Mouse (Mus musculus): Measurements from ENCODE around the gene Dsn1. TPM values are rescaled to one million over a fixed set of nuclear protein-coding genes. Genes with fewer than 3 reads are reported as not detected.

The Dsn1 gene
- polyA plus RNA-seq, 1 experiment, result 40.8 TPM

- Histone ChIP-seq H3K4me1 (ENCODE audit: control insufficient read depth, insufficient read depth, low read length) (no peaks in the 10 kb centered on the region), H3K4me3 (ENCODE audit: low read depth, low read length) (no peak overlapping the region), H3K27me3 (ENCODE audit: control insufficient read depth, insufficient read depth, low read length, poor library complexity, severe bottlenecking) (no peaks in the 10 kb centered on the region), H3K9me3 (replicated peaks; ENCODE audit: control insufficient read depth, insufficient read depth, low read length, poor library complexity, severe bottlenecking) (no peaks in the 10 kb centered on the region), H3K27ac (ENCODE audit: insufficient read depth, low read length) (no peak overlapping the region), H3K9ac (ENCODE audit: low read depth, poor library complexity, severe bottlenecking) (no peak overlapping the region), H3K36me3 (ENCODE audit: control insufficient read depth, insufficient read depth, low read length, poor library complexity, severe bottlenecking) (no peaks in the 10 kb centered on the region)
- TF ChIP-seq EP300 (IDR thresholded peaks at IDR 0.05; ENCODE audit: insufficient read depth, low read depth, low read length), result no peak
- TF ChIP-seq POLR2A (IDR thresholded peaks at IDR 0.05; ENCODE audit: insufficient read depth, low read length), result no peak
- no peak for TF ChIP-seq CTCF (IDR thresholded peaks at IDR 0.05; ENCODE audit: low read depth, low read length)
These were observed 28.4 kb upstream of the Dsn1 start for GRCm38 (mm10) chr2:157035371-157035770.

DNA sequence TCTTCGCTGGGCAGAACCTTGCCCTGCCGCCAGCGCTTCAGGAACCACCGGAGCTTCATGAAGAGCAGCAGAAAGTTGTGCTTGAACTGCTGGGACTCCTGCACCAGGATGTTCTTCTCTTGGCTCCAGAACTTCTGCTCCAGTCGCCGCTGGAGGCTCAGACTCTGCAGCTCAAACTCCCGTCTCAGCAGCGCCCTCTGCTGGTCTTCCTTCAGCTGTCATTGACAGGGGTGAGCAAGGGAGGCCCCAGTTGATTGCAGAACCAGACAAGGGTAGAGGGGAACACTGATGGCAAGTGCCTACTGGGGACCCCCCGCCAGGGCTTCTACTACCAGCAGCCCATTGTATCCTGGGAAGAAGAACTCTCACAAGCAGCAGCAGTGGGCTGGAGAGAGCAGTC lies 23.9 kb upstream of the Dsn1 start:
- H3K9ac ChIP-seq (ENCODE audit: low read depth, poor library complexity, severe bottlenecking), result 0 out of 2 replicates have a peak overlapping the region, but pooled peaks have one; percentile 2
- no peaks in the 10 kb centered on the region for H3K4me1 ChIP-seq (ENCODE audit: control insufficient read depth, insufficient read depth, low read length)
- peak overlapping the region; percentile 50 for H3K4me3 ChIP-seq (ENCODE audit: low read depth, low read length)
- no peaks in the 10 kb centered on the region for H3K9me3 ChIP-seq (replicated peaks; ENCODE audit: control insufficient read depth, insufficient read depth, low read length, poor library complexity, severe bottlenecking)
- H3K27ac ChIP-seq (ENCODE audit: insufficient read depth, low read length), result no peak overlapping the region
- TF ChIP-seq CTCF (IDR thresholded peaks at IDR 0.05; ENCODE audit: low read depth, low read length) (peak; percentile 92), POLR2A (IDR thresholded peaks at IDR 0.05; ENCODE audit: insufficient read depth, low read length) (no peak), EP300 (IDR thresholded peaks at IDR 0.05; ENCODE audit: insufficient read depth, low read depth, low read length) (no peak)
- no peaks in the 10 kb centered on the region for H3K36me3 ChIP-seq (ENCODE audit: control insufficient read depth, insufficient read depth, low read length, poor library complexity, severe bottlenecking)
- no peaks in the 10 kb centered on the region for H3K27me3 ChIP-seq (ENCODE audit: control insufficient read depth, insufficient read depth, low read length, poor library complexity, severe bottlenecking)

DNA sequence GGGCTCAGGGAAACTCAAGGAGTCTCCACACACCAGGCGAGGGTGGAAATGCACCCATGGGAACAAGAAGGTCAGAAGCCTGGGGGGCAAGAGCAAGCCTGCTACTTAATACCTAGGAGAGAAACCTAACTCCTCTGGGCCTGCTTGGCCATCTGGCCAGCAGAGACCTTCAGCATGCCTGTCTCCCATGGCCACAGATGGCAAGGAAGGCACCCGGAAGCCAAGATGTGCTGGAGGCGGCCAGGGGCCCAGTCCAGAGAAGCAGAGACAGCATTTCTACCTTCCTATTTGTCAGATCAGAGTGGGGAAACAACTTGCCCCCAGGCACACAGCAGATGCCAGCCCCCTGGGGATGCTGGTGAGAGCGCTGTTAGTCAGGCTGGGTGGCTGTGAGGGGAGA lies 21.3 kb upstream of the Dsn1 start:
- Histone ChIP-seq H3K27me3 (ENCODE audit: control insufficient read depth, insufficient read depth, low read length, poor library complexity, severe bottlenecking) (no peaks in the 10 kb centered on the region), H3K4me3 (ENCODE audit: low read depth, low read length) (no peak overlapping the region), H3K4me1 (ENCODE audit: control insufficient read depth, insufficient read depth, low read length) (no peaks in the 10 kb centered on the region), H3K9me3 (replicated peaks; ENCODE audit: control insufficient read depth, insufficient read depth, low read length, poor library complexity, severe bottlenecking) (peaks cover 4% of the 10 kb centered on the region), H3K9ac (ENCODE audit: low read depth, poor library complexity, severe bottlenecking) (no peak overlapping the region), H3K36me3 (ENCODE audit: control insufficient read depth, insufficient read depth, low read length, poor library complexity, severe bottlenecking) (no peaks in the 10 kb centered on the region), H3K27ac (ENCODE audit: insufficient read depth, low read length) (no peak overlapping the region)
- no peak for TF ChIP-seq POLR2A (IDR thresholded peaks at IDR 0.05; ENCODE audit: insufficient read depth, low read length)
- TF ChIP-seq EP300 (IDR thresholded peaks at IDR 0.05; ENCODE audit: insufficient read depth, low read depth, low read length), result no peak
- no peak for TF ChIP-seq CTCF (IDR thresholded peaks at IDR 0.05; ENCODE audit: low read depth, low read length)

GRCm38 (mm10) chr2:157027106-157028008 lies 20.4 kb upstream of the Dsn1 start:
- Histone ChIP-seq H3K27me3 (ENCODE audit: control insufficient read depth, insufficient read depth, low read length, poor library complexity, severe bottlenecking) (no peaks in the 10 kb centered on the region), H3K27ac (ENCODE audit: insufficient read depth, low read length) (no peak overlapping the region), H3K9ac (ENCODE audit: low read depth, poor library complexity, severe bottlenecking) (peak overlapping the region; percentile 30; the same call in 1 of the 2 replicates), H3K36me3 (ENCODE audit: control insufficient read depth, insufficient read depth, low read length, poor library complexity, severe bottlenecking) (no peaks in the 10 kb centered on the region), H3K4me3 (ENCODE audit: low read depth, low read length) (no peak overlapping the region), H3K4me1 (ENCODE audit: control insufficient read depth, insufficient read depth, low read length) (no peaks in the 10 kb centered on the region), H3K9me3 (replicated peaks; ENCODE audit: control insufficient read depth, insufficient read depth, low read length, poor library complexity, severe bottlenecking) (peaks cover 4% of the 10 kb centered on the region)
- no peak for TF ChIP-seq CTCF (IDR thresholded peaks at IDR 0.05; ENCODE audit: low read depth, low read length)
- no peak for TF ChIP-seq EP300 (IDR thresholded peaks at IDR 0.05; ENCODE audit: insufficient read depth, low read depth, low read length)
- TF ChIP-seq POLR2A (IDR thresholded peaks at IDR 0.05; ENCODE audit: insufficient read depth, low read length), result no peak

DNA sequence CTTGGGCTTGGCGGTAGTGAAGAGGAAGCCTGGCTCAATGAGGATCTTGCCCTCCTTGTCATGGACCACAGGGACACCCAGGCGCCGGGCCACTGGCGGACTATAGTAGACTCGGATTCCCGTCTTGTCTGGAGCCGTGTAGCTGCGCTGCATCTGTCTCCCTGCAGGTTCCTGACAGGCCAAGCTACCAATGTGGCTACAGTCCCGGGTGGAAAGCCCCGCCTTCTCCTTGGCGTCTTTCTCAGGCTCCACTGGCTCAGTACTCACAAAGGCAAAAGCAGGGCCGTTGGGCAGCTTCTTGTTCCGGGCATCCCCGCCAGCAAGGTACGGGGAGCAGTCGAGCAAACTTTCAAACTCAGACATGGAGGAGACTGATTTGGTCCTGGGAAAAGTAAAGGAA lies 14.2 kb upstream of the Dsn1 start:
- TF ChIP-seq CTCF (IDR thresholded peaks at IDR 0.05; ENCODE audit: low read depth, low read length), result no peak
- TF ChIP-seq POLR2A (IDR thresholded peaks at IDR 0.05; ENCODE audit: insufficient read depth, low read length), result no peak
- no peak for TF ChIP-seq EP300 (IDR thresholded peaks at IDR 0.05; ENCODE audit: insufficient read depth, low read depth, low read length)
- Histone ChIP-seq H3K4me3 (ENCODE audit: low read depth, low read length) (peak overlapping the region; percentile 50), H3K9me3 (replicated peaks; ENCODE audit: control insufficient read depth, insufficient read depth, low read length, poor library complexity, severe bottlenecking) (peaks cover 4% of the 10 kb centered on the region), H3K27me3 (ENCODE audit: control insufficient read depth, insufficient read depth, low read length, poor library complexity, severe bottlenecking) (no peaks in the 10 kb centered on the region), H3K36me3 (ENCODE audit: control insufficient read depth, insufficient read depth, low read length, poor library complexity, severe bottlenecking) (no peaks in the 10 kb centered on the region), H3K4me1 (ENCODE audit: control insufficient read depth, insufficient read depth, low read length) (no peaks in the 10 kb centered on the region), H3K9ac (ENCODE audit: low read depth, poor library complexity, severe bottlenecking) (0 out of 2 replicates have a peak overlapping the region, but pooled peaks have one; percentile 8), H3K27ac (ENCODE audit: insufficient read depth, low read length) (no peak overlapping the region)

DNA sequence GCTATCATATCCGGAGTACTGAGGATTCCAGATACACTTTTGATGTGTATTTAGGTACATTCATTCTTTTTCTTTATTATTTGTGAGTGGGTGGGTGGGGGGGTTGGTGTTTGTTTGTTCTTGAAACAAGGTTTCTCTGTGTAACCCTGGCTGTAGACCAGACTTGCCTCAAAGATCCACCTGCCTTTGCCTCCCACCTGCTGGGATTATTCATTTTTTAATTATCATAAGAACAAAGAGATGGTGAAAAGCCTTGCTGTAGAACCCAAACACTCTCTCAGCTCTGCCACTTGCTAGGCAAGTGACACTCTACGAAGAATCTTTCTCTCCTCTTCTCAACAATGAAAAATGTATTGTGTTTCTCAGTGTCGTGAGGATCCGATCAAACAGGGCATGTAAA lies 12.3 kb upstream of the Dsn1 start:
- TF ChIP-seq CTCF (IDR thresholded peaks at IDR 0.05; ENCODE audit: low read depth, low read length), result no peak
- TF ChIP-seq EP300 (IDR thresholded peaks at IDR 0.05; ENCODE audit: insufficient read depth, low read depth, low read length), result no peak
- TF ChIP-seq POLR2A (IDR thresholded peaks at IDR 0.05; ENCODE audit: insufficient read depth, low read length), result no peak
- no peak overlapping the region for H3K27ac ChIP-seq (ENCODE audit: insufficient read depth, low read length)
- no peak overlapping the region for H3K4me3 ChIP-seq (ENCODE audit: low read depth, low read length)
- no peak overlapping the region for H3K9ac ChIP-seq (ENCODE audit: low read depth, poor library complexity, severe bottlenecking)
- H3K4me1 ChIP-seq (ENCODE audit: control insufficient read depth, insufficient read depth, low read length), result no peaks in the 10 kb centered on the region
- no peaks in the 10 kb centered on the region for H3K9me3 ChIP-seq (replicated peaks; ENCODE audit: control insufficient read depth, insufficient read depth, low read length, poor library complexity, severe bottlenecking)
- no peaks in the 10 kb centered on the region for H3K27me3 ChIP-seq (ENCODE audit: control insufficient read depth, insufficient read depth, low read length, poor library complexity, severe bottlenecking)
- no peaks in the 10 kb centered on the region for H3K36me3 ChIP-seq (ENCODE audit: control insufficient read depth, insufficient read depth, low read length, poor library complexity, severe bottlenecking)
